Mouse (Mus musculus) limb, embryonic 12.5 days (tissue): ENCODE measurements around the gene Agpat1. TPM values are rescaled to one million over a fixed set of nuclear protein-coding genes. Genes with fewer than 3 reads are reported as not detected.

Experiments used
- ATAC-seq: fragments of 200-750 bp; cut with Nextera tagmentation; 2 replicates; pipeline ENCODE4 v1.8.0; 2017; ENCODE audit warnings: low read depth, moderate TSS enrichment; ENCODE audit not compliant: insufficient number of reproducible peaks, insufficient read depth, low FRiP score, low TSS enrichment
- H3K27ac ChIP-seq: fragments of 300-500 bp; sonication (generic); 2 replicates; pipeline ENCODE4 v1.5.1; 2016; ENCODE audit warnings: mild to moderate bottlenecking, moderate library complexity
- H3K27me3 ChIP-seq: fragments of 300-500 bp; sonication (generic); 2 replicates; pipeline ENCODE4 v1.6.1; 2016; ENCODE audit warnings: mild to moderate bottlenecking, moderate library complexity
- H3K36me3 ChIP-seq: fragments of 300-500 bp; sonication (generic); 2 replicates; pipeline ENCODE4 v1.6.1; 2016; ENCODE audit warnings: mild to moderate bottlenecking, moderate library complexity
- H3K4me1 ChIP-seq: fragments of 300-500 bp; sonication (generic); replicated peaks from 2 replicates; pipeline ENCODE4 v1.6.1; 2016
- H3K4me2 ChIP-seq: fragments of 300-500 bp; sonication (generic); 2 replicates; pipeline ENCODE4 v1.6.1; 2016; ENCODE audit warnings: mild to moderate bottlenecking, moderate library complexity
- H3K4me3 ChIP-seq: fragments of 300-500 bp; sonication (generic); replicated peaks from 2 replicates; pipeline ENCODE4 v1.5.1; 2016; ENCODE audit warnings: mild to moderate bottlenecking
- H3K9ac ChIP-seq: fragments of 300-500 bp; sonication (generic); replicated peaks from 2 replicates; pipeline ENCODE4 v1.6.1; 2016; ENCODE audit warnings: mild to moderate bottlenecking, moderate library complexity
- H3K9me3 ChIP-seq: fragments of 300-500 bp; sonication (generic); 2 replicates; pipeline ENCODE4 v1.6.1; 2016; ENCODE audit warnings: mild to moderate bottlenecking, moderate library complexity
- WGBS: fragments of 180-500 bp; shearing (Covaris S2); methylation state at CpG from one replicate; pipeline ENCODE4 v1.1.7; 2016; 5-methylcytosine and 5-hydroxymethylcytosine counted together
- polyA plus RNA-seq: library from polyadenylated mRNA; unstranded; fragments of >200 nt; fragmentation: Nextera tagmentation; extraction: Ambion mirVana; gene quantifications from 2 replicates; pipeline ENCODE4 v1.2.1, GENCODE M21; 2016

Agpat1 gene
- polyA plus RNA-seq, 1 experiment from 2014 or later = 53.4 TPM

GRCm38 (mm10) chr17:34637459-34637858 is 33.4 kb downstream of the Agpat1 start:
- Histone ChIP-seq H3K27ac (no peak overlapping the region), H3K36me3 (no peaks in the 10 kb centered on the region), H3K9ac (no peak overlapping the region), H3K9me3 (0 out of 2 replicates have a peak, but pooled peaks cover 6% of the 10 kb centered on the region), H3K4me2 (no peak overlapping the region), H3K4me3 (no peak overlapping the region), H3K27me3 (peaks cover 33% of the 10 kb centered on the region), H3K4me1 (peaks cover 13% of the 10 kb centered on the region)
- WGBS = 64% methylated on average over 3 of the region's 3 CpGs
- no peak for ATAC-seq

- Histone ChIP-seq H3K9me3 (0 out of 2 replicates have a peak, but pooled peaks cover 6% of the 10 kb centered on the region), H3K36me3 (no peaks in the 10 kb centered on the region), H3K4me2 (no peak overlapping the region), H3K27me3 (peaks cover 16% of the 10 kb centered on the region), H3K4me1 (peaks cover 13% of the 10 kb centered on the region), H3K27ac (no peak overlapping the region; the same call in 1 of the 2 replicates), H3K9ac (no peak overlapping the region), H3K4me3 (no peak overlapping the region)
- WGBS = 79% methylated on average over 7 of the region's 7 CpGs
- ATAC-seq = no peak
Measured at GRCm38 (mm10) chr17:34639461-34640255, 35.6 kb downstream of the Agpat1 start.

GRCm38 (mm10) chr17:34640778-34641601 is 36.9 kb downstream of the Agpat1 start:
- Histone ChIP-seq H3K9me3 (0 out of 2 replicates have a peak, but pooled peaks cover 6% of the 10 kb centered on the region), H3K36me3 (peaks cover 5% of the 10 kb centered on the region; the same call in 1 of the 2 replicates), H3K4me1 (peaks cover 22% of the 10 kb centered on the region), H3K4me3 (no peak overlapping the region), H3K27me3 (peaks cover 10% of the 10 kb centered on the region; the same call in 1 of the 2 replicates), H3K4me2 (peak overlapping the region; percentile 28), H3K27ac (peak overlapping the region; percentile 91), H3K9ac (peak overlapping the region; percentile 40)
- peak; percentile 61 for ATAC-seq
- 14% methylated on average over 11 of the region's 11 CpGs for WGBS

GRCm38 (mm10) chr17:34641945-34642344 is 37.9 kb downstream of the Agpat1 start:
- no peak for ATAC-seq
- Histone ChIP-seq H3K9ac (no peak overlapping the region), H3K27ac (peak overlapping the region; percentile 91), H3K36me3 (peaks cover 6% of the 10 kb centered on the region; the same call in 1 of the 2 replicates), H3K9me3 (0 out of 2 replicates have a peak, but pooled peaks cover 6% of the 10 kb centered on the region), H3K4me3 (no peak overlapping the region), H3K4me1 (peaks cover 22% of the 10 kb centered on the region), H3K27me3 (peaks cover 2% of the 10 kb centered on the region; the same call in 1 of the 2 replicates), H3K4me2 (no peak overlapping the region)
- 86% methylated on average over 3 of the region's 3 CpGs for WGBS

- 89% methylated on average over 4 of the region's 4 CpGs for WGBS
- Histone ChIP-seq H3K4me3 (no peak overlapping the region), H3K27ac (no peak overlapping the region), H3K36me3 (peaks cover 6% of the 10 kb centered on the region; the same call in 1 of the 2 replicates), H3K9ac (no peak overlapping the region), H3K4me2 (no peak overlapping the region), H3K9me3 (0 out of 2 replicates have a peak, but pooled peaks cover 6% of the 10 kb centered on the region), H3K4me1 (peaks cover 30% of the 10 kb centered on the region), H3K27me3 (no peaks in the 10 kb centered on the region)
- no peak for ATAC-seq
Measured at GRCm38 (mm10) chr17:34643379-34643778, 39.3 kb downstream of the Agpat1 start.

- H3K27ac ChIP-seq = no peak overlapping the region
- peaks cover 30% of the 10 kb centered on the region for H3K4me1 ChIP-seq
- H3K4me2 ChIP-seq = no peak overlapping the region
- H3K4me3 ChIP-seq = no peak overlapping the region
- no peaks in the 10 kb centered on the region for H3K27me3 ChIP-seq
- no peak for ATAC-seq
- 84% methylated on average over 10 of the region's 10 CpGs for WGBS
- peaks cover 10% of the 10 kb centered on the region for H3K36me3 ChIP-seq
- no peak overlapping the region for H3K9ac ChIP-seq
- H3K9me3 ChIP-seq = 0 out of 2 replicates have a peak, but pooled peaks cover 5% of the 10 kb centered on the region
Measured at GRCm38 (mm10) chr17:34643944-34644343, 39.9 kb downstream of the Agpat1 start.

GRCm38 (mm10) chr17:34644608-34645007 is 40.5 kb downstream of the Agpat1 start, which contains the start of gene Fkbpl:
Fkbpl (plus strand) TSS chr17:34644764.
- peak within 1 kb of the TSS; percentile 72 for H3K27ac ChIP-seq
- peaks cover 30% of the 10 kb centered on the region for H3K4me1 ChIP-seq
- peak; percentile 53 for ATAC-seq
- no peaks in the 10 kb centered on the region for H3K9me3 ChIP-seq
- H3K36me3 ChIP-seq = peaks cover 17% of the 10 kb centered on the region
- H3K27me3 ChIP-seq = no peaks in the 10 kb centered on the region
- H3K4me3 ChIP-seq = peak within 1 kb of the TSS; percentile 63
- WGBS = under 1% methylated on average over 16 of the region's 16 CpGs
- peak within 1 kb of the TSS; percentile 60 for H3K9ac ChIP-seq
- peak within 1 kb of the TSS; percentile 76 for H3K4me2 ChIP-seq

- H3K4me3 ChIP-seq = peak overlapping the region; percentile 63
- peak overlapping the region; percentile 60 for H3K9ac ChIP-seq
- 44% methylated on average over 10 of the region's 10 CpGs for WGBS
- H3K36me3 ChIP-seq = peaks cover 24% of the 10 kb centered on the region
- H3K9me3 ChIP-seq = no peaks in the 10 kb centered on the region
- H3K4me2 ChIP-seq = peak overlapping the region; percentile 76
- peaks cover 29% of the 10 kb centered on the region for H3K4me1 ChIP-seq
- H3K27me3 ChIP-seq = no peaks in the 10 kb centered on the region
- H3K27ac ChIP-seq = peak overlapping the region; percentile 4; the same call in 1 of the 2 replicates
- ATAC-seq = no peak
Measured at GRCm38 (mm10) chr17:34645256-34645829, 41.3 kb downstream of the Agpat1 start.

GRCm38 (mm10) chr17:34645831-34646511 is 41.9 kb downstream of the Agpat1 start:
- 91% methylated on average over 30 of the region's 30 CpGs for WGBS
- H3K9me3 ChIP-seq = no peaks in the 10 kb centered on the region
- H3K27me3 ChIP-seq = no peaks in the 10 kb centered on the region
- peak overlapping the region; percentile 76; the same call in 1 of the 2 replicates for H3K4me2 ChIP-seq
- peak overlapping the region; percentile 97 for H3K4me3 ChIP-seq
- H3K27ac ChIP-seq = no peak overlapping the region
- no peak overlapping the region for H3K9ac ChIP-seq
- H3K36me3 ChIP-seq = peaks cover 31% of the 10 kb centered on the region
- ATAC-seq = no peak
- H3K4me1 ChIP-seq = peaks cover 23% of the 10 kb centered on the region
